Mouse (Mus musculus) small intestine, adult 2 months (tissue): ENCODE results near the gene Samd4.

Experiments used
- CTCF ChIP-seq: fragments of 200-500 bp; IDR thresholded peaks from 2 replicates; pipeline ENCODE4 v1.5.1; 2012; ENCODE audit warnings: low read depth, mild to moderate bottlenecking, control low read depth, inconsistent platforms, low read length, moderate library complexity, mixed read lengths; ENCODE audit not compliant: insufficient replicate concordance, insufficient read length; ENCODE audit errors: extremely low read depth
- POLR2A ChIP-seq: fragments of 200-500 bp; IDR thresholded peaks from 2 replicates; pipeline ENCODE4 v1.6.1; 2012; ENCODE audit warnings: low read depth, mild to moderate bottlenecking, control low read depth, inconsistent platforms, low read length, moderate library complexity

DNA sequence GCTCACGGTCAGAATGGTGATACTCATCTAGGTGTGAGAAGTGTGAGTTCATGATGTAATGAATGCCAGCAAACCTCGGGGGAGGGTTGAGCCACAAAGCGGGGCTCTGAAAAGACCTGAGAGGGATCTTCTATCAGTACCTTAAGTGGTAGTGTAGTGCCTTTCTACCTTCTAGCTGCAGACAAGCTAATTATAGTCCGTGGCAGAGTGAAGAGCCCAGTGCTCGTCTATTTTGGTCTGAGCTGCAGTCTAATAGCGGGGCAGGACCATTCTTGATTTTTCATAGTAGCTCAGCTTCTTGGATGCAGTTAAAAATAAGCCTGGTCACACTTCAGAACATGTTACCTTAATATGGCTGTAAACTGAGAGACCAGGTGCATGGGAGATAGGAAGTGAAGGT lies 201.2 kb downstream of the Samd4 start:
- TF ChIP-seq CTCF (no peak), POLR2A (no peak)
